Comparison of ENCODE assay signal across 8 mouse cellular contexts in the genomic region with DNA sequence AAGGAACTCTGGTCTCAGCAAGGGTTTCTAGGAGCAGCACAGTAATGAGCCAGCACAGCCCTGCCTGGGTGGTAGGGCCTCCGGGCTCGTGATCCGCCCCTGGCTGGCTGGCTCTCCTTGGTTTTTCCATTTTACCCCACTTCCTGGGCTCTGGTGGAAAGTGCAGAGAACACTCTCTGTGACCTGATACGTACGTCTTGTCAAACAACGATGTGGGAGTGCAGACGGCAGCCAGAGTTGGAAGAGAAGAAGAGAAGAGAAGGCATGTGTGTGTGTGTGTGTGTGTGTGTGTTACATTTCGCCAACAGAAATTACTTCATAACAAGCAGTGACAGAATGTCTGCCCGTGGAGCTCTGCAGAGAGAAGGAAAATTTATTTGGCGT.
DNase-seq lines count a peak whose midpoint lies in the region; ATAC-seq and TF ChIP-seq lines count a peak whose summit lies in the region.

No protein-coding gene starts in this region.

- no peaks in the 10 kb centered on the region; the same call in 1 of the 2 replicates for H3K4me1 ChIP-seq in forebrain, embryonic 14.5 days (ENCODE audit: control insufficient read depth, insufficient read depth, low read length)
- no peaks in the 10 kb centered on the region for H3K4me1 ChIP-seq in forebrain, embryonic 11.5 days (replicated peaks; ENCODE audit: control insufficient read depth, insufficient read depth, low read length)
- peaks cover 40% of the 10 kb centered on the region for H3K4me1 ChIP-seq in E14TG2a.4 (replicated peaks; ENCODE audit: low read depth, low read length)
- peaks cover 19% of the 10 kb centered on the region for H3K4me1 ChIP-seq in heart, embryonic 12.5 days (replicated peaks)
- H3K4me1 ChIP-seq in limb, embryonic 11.5 days (ENCODE audit: control insufficient read depth, insufficient read depth, low read length), result peaks cover 13% of the 10 kb centered on the region

- no peaks in the 10 kb centered on the region for H3K36me3 ChIP-seq in forebrain, embryonic 14.5 days (ENCODE audit: control insufficient read depth, insufficient read depth, low read length)
- no peaks in the 10 kb centered on the region for H3K36me3 ChIP-seq in forebrain, embryonic 11.5 days (ENCODE audit: control insufficient read depth, insufficient read depth, low read length)
- H3K36me3 ChIP-seq in E14TG2a.4 (ENCODE audit: insufficient read depth, low read length), result no peaks in the 10 kb centered on the region
- H3K36me3 ChIP-seq in heart, embryonic 12.5 days, result no peaks in the 10 kb centered on the region
- H3K36me3 ChIP-seq in limb, embryonic 11.5 days (ENCODE audit: control insufficient read depth, insufficient read depth, low read length), result no peaks in the 10 kb centered on the region

- 69% methylated on average over 10 of the region's 10 CpGs for WGBS in forebrain, embryonic 14.5 days
- WGBS in forebrain, embryonic 11.5 days, result 69% methylated on average over 10 of the region's 10 CpGs
- 28% methylated on average over 10 of the region's 10 CpGs for WGBS in heart, embryonic 12.5 days
- 33% methylated on average over 10 of the region's 10 CpGs for WGBS in limb, embryonic 11.5 days

- no peak for ATAC-seq in forebrain, embryonic 14.5 days
- no peak for ATAC-seq in forebrain, embryonic 11.5 days (replicated peaks; ENCODE audit: low FRiP score)
- peak; percentile 44 for ATAC-seq in heart, embryonic 12.5 days (ENCODE audit: insufficient number of reproducible peaks, low FRiP score)
- peak; percentile 69 for ATAC-seq in limb, embryonic 11.5 days (ENCODE audit: insufficient number of reproducible peaks, low FRiP score, low TSS enrichment, low read depth)
- ATAC-seq in erythroblast, adult 5-6 weeks (replicated peaks; ENCODE audit: low FRiP score, poor library complexity, severe bottlenecking), result no peak

- no peak overlapping the region for H3K4me2 ChIP-seq in forebrain, embryonic 14.5 days (ENCODE audit: low read length)
- H3K4me2 ChIP-seq in forebrain, embryonic 11.5 days (ENCODE audit: low read depth, low read length, severe bottlenecking), result no peak overlapping the region
- peak overlapping the region; percentile 35 for H3K4me2 ChIP-seq in heart, embryonic 12.5 days
- H3K4me2 ChIP-seq in limb, embryonic 11.5 days (ENCODE audit: low read depth, severe bottlenecking), result peak overlapping the region; percentile 8; the same call in 1 of the 2 replicates

- no peak overlapping the region for H3K4me3 ChIP-seq in forebrain, embryonic 14.5 days (ENCODE audit: low read depth, low read length)
- no peak overlapping the region for H3K4me3 ChIP-seq in forebrain, embryonic 11.5 days (ENCODE audit: low read depth, low read length)
- H3K4me3 ChIP-seq in E14TG2a.4 (replicated peaks; ENCODE audit: low read length), result peak overlapping the region; percentile 32; the same call in 1 of the 2 replicates
- no peak overlapping the region for H3K4me3 ChIP-seq in heart, embryonic 12.5 days
- H3K4me3 ChIP-seq in limb, embryonic 11.5 days (ENCODE audit: low read depth, low read length), result no peak overlapping the region

- no peaks in the 10 kb centered on the region for H3K9me3 ChIP-seq in forebrain, embryonic 14.5 days (replicated peaks; ENCODE audit: control insufficient read depth, low read length)
- no peaks in the 10 kb centered on the region for H3K9me3 ChIP-seq in forebrain, embryonic 11.5 days (ENCODE audit: control insufficient read depth, low read length)
- H3K9me3 ChIP-seq in E14TG2a.4 (ENCODE audit: low read length), result no peaks in the 10 kb centered on the region
- no peaks in the 10 kb centered on the region for H3K9me3 ChIP-seq in heart, embryonic 12.5 days (replicated peaks)
- H3K9me3 ChIP-seq in limb, embryonic 11.5 days (ENCODE audit: control insufficient read depth, low read length), result no peaks in the 10 kb centered on the region

- peak; percentile 22 for DNase-seq in forebrain, embryonic 14.5 days (ENCODE audit: low spot score)
- no peak for DNase-seq in forebrain, embryonic 11.5 days (ENCODE audit: low spot score)
- DNase-seq in limb, embryonic 11.5 days (ENCODE audit: low spot score), result peak; percentile 68
- no peak for DNase-seq in thymus, postnatal 14 days
- DNase-seq in testis, postnatal 10 days (ENCODE audit: low spot score), result no peak

- H3K27ac ChIP-seq in forebrain, embryonic 14.5 days (ENCODE audit: low read depth, low read length), result no peak overlapping the region
- no peak overlapping the region for H3K27ac ChIP-seq in forebrain, embryonic 11.5 days (ENCODE audit: low read depth, low read length)
- peak overlapping the region; percentile 78 for H3K27ac ChIP-seq in heart, embryonic 12.5 days (ENCODE audit: poor library complexity, severe bottlenecking)
- H3K27ac ChIP-seq in limb, embryonic 11.5 days (replicated peaks; ENCODE audit: low read depth, low read length), result peak overlapping the region; percentile 83

- H3K27me3 ChIP-seq in forebrain, embryonic 14.5 days (replicated peaks; ENCODE audit: control insufficient read depth, insufficient read depth, low read length), result no peaks in the 10 kb centered on the region
- no peaks in the 10 kb centered on the region for H3K27me3 ChIP-seq in forebrain, embryonic 11.5 days (ENCODE audit: control insufficient read depth, insufficient read depth, low read length)
- peaks cover 4% of the 10 kb centered on the region; the same call in 1 of the 2 replicates for H3K27me3 ChIP-seq in E14TG2a.4 (ENCODE audit: insufficient read depth, low read length)
- no peaks in the 10 kb centered on the region for H3K27me3 ChIP-seq in heart, embryonic 12.5 days (replicated peaks)
- H3K27me3 ChIP-seq in limb, embryonic 11.5 days (ENCODE audit: control insufficient read depth, insufficient read depth, low read length), result no peaks in the 10 kb centered on the region

- TF ChIP-seq CTCF in E14TG2a.4 (conservative IDR thresholded peaks at IDR 0.05; ENCODE audit: low read length), result no peak

- no peak overlapping the region for H3K9ac ChIP-seq in forebrain, embryonic 14.5 days (ENCODE audit: low read length)
- no peak overlapping the region for H3K9ac ChIP-seq in forebrain, embryonic 11.5 days (ENCODE audit: low read length)
- H3K9ac ChIP-seq in heart, embryonic 12.5 days, result no peak overlapping the region
- no peak overlapping the region for H3K9ac ChIP-seq in limb, embryonic 11.5 days (ENCODE audit: low read length)

Comparison
In these comparisons a context has a peak if more than half of its experiments do, and no peak if none do; other contexts are left out.
1. DNase-seq: peak in forebrain, embryonic 14.5 days (single experiment) and limb, embryonic 11.5 days (single experiment); none in forebrain, embryonic 11.5 days (single experiment), thymus, postnatal 14 days (single experiment) and testis, postnatal 10 days (single experiment).
2. ATAC-seq: peak in heart, embryonic 12.5 days (single experiment) and limb, embryonic 11.5 days (single experiment); none in forebrain, embryonic 14.5 days (single experiment), forebrain, embryonic 11.5 days (single experiment) and erythroblast, adult 5-6 weeks (single experiment).
3. H3K27ac ChIP-seq: peak in heart, embryonic 12.5 days (single experiment) and limb, embryonic 11.5 days (single experiment); none in forebrain, embryonic 14.5 days (single experiment) and forebrain, embryonic 11.5 days (single experiment).
4. H3K4me2 ChIP-seq: peak in heart, embryonic 12.5 days (single experiment) and limb, embryonic 11.5 days (single experiment); none in forebrain, embryonic 14.5 days (single experiment) and forebrain, embryonic 11.5 days (single experiment).